Mouse (Mus musculus): ENCODE measurements around the gene Trim2.

GRCm38 (mm10) chr3:84305722-84306510, 761 bp downstream of the Trim2 start:
- no peak for TF ChIP-seq CHD1 (IDR thresholded peaks at IDR 0.05; ENCODE audit: low read depth, low read length)
- no peak for TF ChIP-seq CTCF (conservative IDR thresholded peaks at IDR 0.05 in 1 of 2, IDR thresholded peaks at IDR 0.05 in 1 of 2; ENCODE audit: low read depth in 2 of 2, low read length in 2 of 2)
- no peak; the same call in 1 of the 2 replicates for TF ChIP-seq BHLHE40 (IDR thresholded peaks at IDR 0.05; ENCODE audit: low read depth, low read length)
- TF ChIP-seq MAZ (IDR thresholded peaks at IDR 0.05; ENCODE audit: low read depth, low read length), result no peak
- TF ChIP-seq POLR2A (IDR thresholded peaks at IDR 0.05; ENCODE audit: low read depth, low read length), result no peak
- no peak for TF ChIP-seq RCOR1 (conservative IDR thresholded peaks at IDR 0.05; ENCODE audit: low read depth, low read length)
- TF ChIP-seq ZNF384 (IDR thresholded peaks at IDR 0.05; ENCODE audit: low read depth, low read length), result no peak
- TF ChIP-seq MAX (IDR thresholded peaks at IDR 0.05; ENCODE audit: low read length), result no peak
- TF ChIP-seq TBP (conservative IDR thresholded peaks at IDR 0.05; ENCODE audit: low read depth, low read length), result no peak
- no peak for TF ChIP-seq ZC3H11A (IDR thresholded peaks at IDR 0.05; ENCODE audit: low read depth, low read length)
- TF ChIP-seq USF1 (IDR thresholded peaks at IDR 0.05; ENCODE audit: low read depth, low read length), result no peak
- no peak for TF ChIP-seq SIN3A (IDR thresholded peaks at IDR 0.05; ENCODE audit: low read length)
- TF ChIP-seq NRF1 (IDR thresholded peaks at IDR 0.05; ENCODE audit: low read depth, low read length), result no peak
- TF ChIP-seq ELF1 (IDR thresholded peaks at IDR 0.05; ENCODE audit: low read depth, low read length), result no peak

Data from CH12.LX (cell line).